Mouse (Mus musculus) spleen, adult 18-20 months (tissue): ENCODE results near the gene Lkaaear1.

Experiments used
- DNase-seq, 2 experiments: peaks; one replicate each; pipeline ENCODE4 v3.0.0; 2022; ENCODE audit warnings: mixed read lengths in 2 of 2

The Lkaaear1 gene

DNA sequence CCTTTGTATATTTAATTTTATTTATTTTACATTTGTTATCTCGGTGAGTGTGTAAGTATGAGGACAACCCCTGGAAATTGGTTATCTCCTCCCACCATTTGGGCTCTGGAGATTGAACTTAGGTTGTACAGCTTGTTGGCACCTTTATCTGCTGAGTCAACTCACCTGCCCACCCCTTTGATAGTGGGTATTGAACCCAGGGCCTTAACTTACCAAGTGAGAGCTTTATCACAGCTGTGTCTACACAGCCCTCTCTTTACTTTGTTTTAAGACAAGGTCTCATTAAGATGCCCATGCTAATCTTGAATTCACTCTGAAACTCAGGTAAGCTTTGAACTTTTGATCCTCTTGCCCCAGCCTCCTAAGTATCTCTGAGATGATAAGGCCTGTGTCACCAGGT lies 16.3 kb downstream of the Lkaaear1 start:
- no peak for DNase-seq

- DNase-seq: no peak
These were observed 17.5 kb downstream of the Lkaaear1 start for GRCm38 (mm10) chr2:181680716-181681117.

- DNase-seq: peak; percentile 67 to 71
These were observed 18.1 kb downstream of the Lkaaear1 start, which contains the start of gene Tcea2 for GRCm38 (mm10) chr2:181679951-181680715. Tcea2 (plus strand) TSS chr2:181680310.

- peak; percentile 61 to 69 for DNase-seq
These were observed 19.5 kb downstream of the Lkaaear1 start for GRCm38 (mm10) chr2:181678780-181679179.

DNA sequence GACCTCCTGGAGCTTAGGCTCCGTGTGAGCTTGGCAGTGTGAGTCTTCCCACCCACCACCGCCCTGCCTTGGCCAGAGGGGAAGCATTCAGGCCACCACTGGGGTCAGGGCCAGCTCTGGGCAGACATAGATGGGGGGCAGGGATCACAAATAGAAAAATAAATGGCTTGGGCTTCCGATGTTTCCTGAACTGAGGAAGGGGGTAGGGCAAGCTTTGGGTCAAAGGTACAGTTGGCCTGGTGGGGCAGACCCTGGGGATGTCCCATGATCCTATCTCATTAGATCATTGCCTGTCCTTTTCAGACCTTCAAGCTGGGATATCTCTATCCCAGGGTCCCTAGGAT lies 20.5 kb downstream of the Lkaaear1 start:
- DNase-seq: no peak

DNA sequence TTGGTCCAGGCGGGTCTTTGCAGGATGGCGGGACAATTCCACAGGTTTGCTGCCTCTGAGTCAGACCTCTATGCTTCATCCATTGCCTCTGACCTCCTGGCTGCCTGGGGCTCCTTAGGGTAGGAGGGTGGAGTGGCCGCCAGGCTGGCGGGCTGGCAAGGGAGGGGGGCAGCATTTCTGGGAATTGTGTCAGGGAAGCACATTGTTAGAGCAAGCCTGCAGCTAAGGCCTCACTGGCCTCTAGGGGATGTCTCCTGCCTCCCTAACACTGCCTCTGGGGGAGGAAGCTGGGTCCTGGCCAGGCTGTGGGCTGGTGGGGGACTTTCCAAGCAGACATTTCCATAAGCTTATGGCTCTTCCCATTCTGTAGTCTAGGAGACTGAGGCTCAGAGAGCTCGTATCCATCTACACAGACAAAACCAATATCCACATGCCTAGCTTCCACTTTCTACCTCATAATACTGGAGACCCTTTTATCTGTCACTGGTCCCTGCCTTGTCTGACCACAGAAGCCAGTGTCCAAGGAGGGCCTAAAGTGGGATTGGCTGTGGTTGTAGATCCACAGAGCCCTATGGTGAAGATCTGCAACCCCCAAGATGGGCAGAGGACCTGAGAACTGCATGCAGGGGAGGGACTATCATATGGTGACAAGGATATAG lies 21.0 kb downstream of the Lkaaear1 start:
- no peak for DNase-seq

GRCm38 (mm10) chr2:181676424-181676823 lies 21.8 kb downstream of the Lkaaear1 start:
- no peak for DNase-seq

DNA sequence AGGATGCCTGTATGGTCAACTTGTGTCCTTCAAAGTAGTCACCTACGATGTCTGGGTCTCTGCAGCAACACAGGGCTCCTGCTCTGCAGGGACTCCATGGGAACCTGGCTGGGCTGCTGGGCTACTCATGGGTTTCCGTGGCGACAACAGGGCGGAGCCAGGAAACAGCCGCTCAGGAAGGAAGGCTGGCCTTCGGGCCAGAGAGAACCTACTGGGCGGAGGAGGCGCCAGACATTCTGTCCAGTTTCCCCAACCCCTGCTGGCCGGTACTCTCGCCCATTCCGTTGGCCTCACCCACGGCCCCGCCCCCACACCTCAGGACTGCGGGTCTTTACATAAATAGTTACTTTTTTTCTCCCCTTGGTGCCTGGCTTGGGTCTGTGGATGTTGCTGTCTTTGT lies 22.8 kb downstream of the Lkaaear1 start:
- DNase-seq: no peak

GRCm38 (mm10) chr2:181674934-181675333 lies 23.3 kb downstream of the Lkaaear1 start:
- DNase-seq: no peak

DNA sequence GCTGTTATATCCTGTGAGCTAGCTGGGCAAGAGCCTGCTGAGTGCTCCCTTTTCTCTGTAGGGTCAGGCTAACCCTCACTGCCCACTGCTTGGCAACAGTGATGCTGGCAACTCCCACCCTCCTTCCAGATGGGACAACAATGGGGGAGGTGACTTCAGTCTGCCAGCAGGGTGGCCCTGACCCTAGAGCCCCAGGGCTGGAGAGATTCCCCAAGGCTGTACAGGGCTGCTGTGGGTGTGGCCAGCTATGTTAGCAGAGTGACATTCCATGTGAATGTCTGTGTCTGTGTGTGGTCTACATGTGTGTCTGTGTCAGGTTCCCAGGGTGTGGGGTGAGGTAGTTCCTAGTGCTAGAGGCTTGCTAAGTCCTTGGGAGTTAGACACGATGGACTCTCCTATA lies 24.7 kb downstream of the Lkaaear1 start:
- no peak for DNase-seq

- no peak for DNase-seq
These were observed 26.3 kb downstream of the Lkaaear1 start for GRCm38 (mm10) chr2:181671984-181672383.

DNA sequence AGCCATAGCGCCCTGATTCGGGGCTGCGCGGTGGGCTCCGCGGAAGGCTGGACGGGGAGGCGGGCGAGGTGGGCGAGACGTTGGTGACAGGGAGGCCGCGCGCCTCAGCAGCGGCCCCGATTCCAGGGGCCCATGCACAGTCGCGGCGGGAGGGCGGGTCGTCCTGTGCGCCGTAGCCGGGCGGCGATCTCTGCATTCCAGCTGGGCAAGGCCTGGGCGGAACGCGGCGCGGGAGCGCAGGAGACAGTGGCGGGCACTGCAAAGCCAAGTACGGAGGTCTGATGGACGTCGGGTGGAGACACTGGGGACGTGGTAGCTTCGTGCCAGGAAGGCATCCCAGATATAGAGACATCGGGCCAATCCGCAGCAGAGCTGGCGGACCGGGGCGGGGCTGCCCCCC lies 26.9 kb downstream of the Lkaaear1 start, which contains the start of gene Sox18:
Sox18 (minus strand) TSS at position 315 of the 400 bp plus-strand sequence.
- no peak for DNase-seq

DNA sequence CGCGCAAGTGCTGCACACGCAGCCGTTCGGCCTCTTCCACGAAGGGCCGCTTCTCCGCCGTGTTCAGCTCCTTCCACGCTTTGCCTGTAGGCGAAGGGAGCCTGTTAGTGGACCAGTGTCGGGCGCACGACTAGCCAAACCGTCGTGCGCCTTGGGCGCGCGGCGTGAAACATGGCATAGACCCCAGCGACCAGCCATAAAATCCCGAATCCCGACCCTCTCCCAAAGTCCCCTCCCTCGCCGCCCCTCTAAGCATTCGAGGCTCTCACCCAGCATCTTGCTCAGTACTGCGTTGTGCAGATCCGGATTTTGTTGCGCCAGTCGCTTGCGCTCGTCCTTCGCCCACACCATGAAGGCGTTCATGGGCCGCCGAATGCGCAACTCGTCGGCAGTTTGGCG lies 27.3 kb downstream of the Lkaaear1 start:
- no peak for DNase-seq

DNA sequence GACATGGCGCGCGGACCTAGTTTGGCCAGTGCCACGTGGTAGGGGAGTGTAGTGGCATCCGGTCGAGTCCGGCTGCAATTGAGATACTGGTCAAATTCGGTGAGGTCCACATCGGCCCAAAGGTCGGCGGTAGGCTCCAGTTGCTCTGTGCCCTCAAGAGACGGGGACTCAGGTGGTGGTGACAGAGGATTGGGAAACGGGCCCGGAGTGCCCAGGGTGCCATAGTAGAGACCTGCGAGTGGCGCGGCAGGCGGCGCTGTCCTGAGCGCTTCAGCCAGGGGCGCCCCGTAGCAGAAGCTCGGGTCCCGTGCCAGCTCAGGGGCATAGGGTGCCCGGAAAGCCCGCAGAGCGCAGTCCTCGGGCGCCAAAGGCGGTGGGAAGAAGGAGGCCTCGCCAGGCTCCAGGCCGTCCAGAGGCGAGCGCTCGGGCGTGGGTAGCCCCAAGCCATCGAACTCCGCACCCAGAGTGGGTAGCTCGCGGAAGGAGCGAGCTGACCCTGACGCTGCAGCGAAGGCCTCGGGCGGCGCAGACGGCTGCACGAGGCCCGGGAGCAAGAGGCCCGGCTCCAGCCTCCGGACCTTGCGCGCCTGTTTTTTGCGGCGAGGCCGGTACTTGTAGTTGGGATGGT lies 27.8 kb downstream of the Lkaaear1 start:
- DNase-seq: no peak

GRCm38 (mm10) chr2:181663298-181663630 lies 35.0 kb downstream of the Lkaaear1 start:
- DNase-seq: no peak

- DNase-seq: no peak
These were observed 35.5 kb downstream of the Lkaaear1 start for GRCm38 (mm10) chr2:181662620-181663297.

GRCm38 (mm10) chr2:181659609-181660055 lies 38.6 kb downstream of the Lkaaear1 start:
- DNase-seq: peak; percentile 61 to 77

DNA sequence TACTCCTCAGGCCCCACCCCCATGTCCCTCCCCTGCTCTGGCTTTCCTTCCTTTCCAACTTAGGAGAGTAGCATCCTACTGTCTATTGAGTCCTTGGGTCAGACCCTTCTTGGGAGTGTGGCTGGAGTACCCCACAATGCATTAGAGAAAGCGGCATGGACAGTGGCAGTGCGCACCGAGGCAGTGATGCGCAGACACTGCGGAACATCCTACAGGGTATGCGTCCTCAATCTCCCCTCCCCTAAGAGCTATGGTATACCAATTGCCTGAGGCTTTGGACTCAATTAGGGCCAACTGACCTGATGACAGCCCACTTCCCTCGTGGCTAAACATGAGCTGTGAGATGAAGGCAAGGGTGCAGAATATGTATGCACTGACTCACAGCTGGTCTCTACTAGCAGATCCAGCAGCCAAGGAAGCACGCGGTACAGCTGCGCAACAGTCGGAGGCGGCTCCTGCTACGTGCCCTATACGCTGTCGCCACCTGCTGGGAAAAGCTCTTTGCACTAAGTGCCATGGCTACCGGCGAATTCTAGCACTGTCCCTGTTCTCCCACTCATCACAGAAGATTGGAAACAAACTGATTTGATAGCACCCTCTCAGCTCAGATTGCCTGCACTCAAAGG lies 39.2 kb downstream of the Lkaaear1 start:
- DNase-seq: peak in 1 of 2 experiments; percentile 32

DNA sequence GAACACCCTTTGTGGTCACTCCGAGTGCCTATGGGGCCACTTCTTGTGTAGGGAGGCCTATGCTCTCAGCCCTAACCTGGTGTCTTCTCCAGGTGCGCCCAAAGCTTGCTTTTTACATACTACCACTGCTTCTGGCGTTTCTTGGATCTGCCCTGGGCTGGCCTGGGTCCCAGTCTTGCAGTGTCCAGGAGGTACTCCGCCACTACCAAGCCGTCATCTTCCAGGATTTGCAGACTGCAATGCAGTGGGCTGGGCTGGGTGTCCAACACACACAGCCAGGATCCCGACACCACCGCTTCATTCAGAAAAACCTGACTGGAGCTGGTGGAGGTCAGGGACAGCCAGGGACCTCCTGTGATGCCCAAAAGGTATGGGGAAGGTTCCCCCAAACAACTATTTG lies 39.7 kb downstream of the Lkaaear1 start:
- no peak for DNase-seq

DNA sequence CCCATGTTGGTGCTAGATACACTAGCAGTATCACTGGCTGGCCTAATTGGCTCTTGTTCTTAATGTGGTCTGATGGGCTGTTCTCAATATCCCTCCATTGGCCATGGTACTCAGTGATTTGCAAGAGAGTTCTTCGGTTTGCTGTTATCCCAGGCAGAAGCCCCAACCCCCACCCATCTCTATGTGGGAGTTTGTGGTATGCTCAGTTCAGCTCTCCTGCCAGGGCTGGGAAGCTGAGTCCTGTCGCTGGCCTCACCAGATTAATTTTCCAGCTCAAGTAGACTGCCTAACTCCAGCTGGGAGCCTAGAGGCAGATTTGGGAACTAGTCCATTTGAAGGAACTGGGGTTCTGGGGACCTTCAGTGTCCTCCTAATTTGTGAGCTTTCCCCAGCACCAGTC lies 40.8 kb downstream of the Lkaaear1 start:
- no peak for DNase-seq

GRCm38 (mm10) chr2:181656734-181657133 lies 41.5 kb downstream of the Lkaaear1 start, which contains the start of gene Gm29797:
Gm29797 (plus strand) TSS chr2:181657034.
- no peak for DNase-seq

DNA sequence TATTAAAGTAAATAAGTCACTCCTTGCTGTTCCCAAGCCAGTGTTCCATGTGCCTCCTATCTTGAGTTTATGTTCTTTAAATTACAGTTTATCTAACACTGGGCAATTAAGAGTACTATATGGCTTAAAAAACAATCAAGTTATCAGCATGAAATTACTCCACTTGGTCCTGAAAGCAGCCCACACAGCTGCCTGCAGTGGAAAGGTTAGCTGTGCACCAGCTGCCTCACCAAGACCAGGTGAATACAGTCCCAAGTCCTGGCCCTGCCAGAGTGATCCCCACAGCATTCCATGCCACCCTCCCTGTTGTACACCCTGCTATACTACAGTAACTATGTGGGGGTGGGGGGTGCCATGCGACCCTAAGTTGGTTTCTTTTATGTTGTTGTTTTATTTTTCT lies 44.7 kb downstream of the Lkaaear1 start:
- DNase-seq: no peak

DNA sequence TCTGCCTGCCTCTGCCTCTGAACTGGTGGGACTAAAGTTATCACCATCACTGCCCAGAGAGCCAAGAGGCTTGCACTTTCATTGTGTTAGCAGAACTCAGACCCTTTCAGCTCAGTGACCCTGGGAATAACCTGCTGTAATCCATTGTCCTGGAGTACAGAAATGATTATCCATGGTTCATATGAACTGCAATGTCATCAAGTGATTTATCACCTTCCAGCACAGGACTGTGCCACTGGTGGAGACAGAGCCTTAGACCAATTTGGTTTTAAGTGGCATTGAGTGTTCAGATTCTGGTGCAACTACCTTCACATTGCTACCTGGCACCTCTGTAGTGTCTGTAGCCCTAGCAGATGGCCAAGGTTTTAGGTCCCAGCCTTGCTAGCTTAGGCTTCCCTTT lies 45.2 kb downstream of the Lkaaear1 start:
- no peak for DNase-seq
